Mouse (Mus musculus): ENCODE results near the gene Gng5. TPM values are rescaled to one million over a fixed set of nuclear protein-coding genes. Genes with fewer than 3 reads are reported as not detected.

Gng5 gene
- total RNA-seq (2021), result 261 and 291 TPM in 2 replicates
- long read RNA-seq, transcript Gng5-201 (3 exons, 593 nt), result major isoform, 165 of 172 reads
- long read RNA-seq, partial matches to known transcripts, result 0 of 172 reads
- long read RNA-seq, other reads (novel, unspliced or antisense), result 3 of 172 reads

- peak; percentile 91 for DNase-seq
Observed at GRCm38 (mm10) chr3:146499431-146500002, at the start of gene Gng5, which contains the start of gene Spata1. TSS of gene Gng5 (plus strand) at chr3:146499807. TSS of gene Spata1 (minus strand) at chr3:146499753.

GRCm38 (mm10) chr3:146450371-146450841, 49.2 kb upstream of the Gng5 start:
- peak; percentile 93 for DNase-seq

- DNase-seq, result no peak
Observed at GRCm38 (mm10) chr3:146451375-146451774, 48.2 kb upstream of the Gng5 start.

GRCm38 (mm10) chr3:146462939-146463338, 36.7 kb upstream of the Gng5 start:
- no peak for DNase-seq

GRCm38 (mm10) chr3:146469226-146469625, 30.4 kb upstream of the Gng5 start:
- no peak for DNase-seq

- DNase-seq, result no peak
Observed at GRCm38 (mm10) chr3:146472657-146473056, 26.9 kb upstream of the Gng5 start.

GRCm38 (mm10) chr3:146473741-146474140, 25.9 kb upstream of the Gng5 start:
- DNase-seq, result no peak

- no peak for DNase-seq
Observed at GRCm38 (mm10) chr3:146474428-146474827, 25.2 kb upstream of the Gng5 start.

- DNase-seq, result no peak
Observed at GRCm38 (mm10) chr3:146482044-146482443, 17.6 kb upstream of the Gng5 start.

- no peak for DNase-seq
Observed at GRCm38 (mm10) chr3:146486464-146486863, 13.1 kb upstream of the Gng5 start.

- DNase-seq, result no peak
Observed at GRCm38 (mm10) chr3:146494941-146495340, 4.7 kb upstream of the Gng5 start.

GRCm38 (mm10) chr3:146498989-146499388, 618 bp upstream of the Gng5 start:
- DNase-seq, result no peak

- DNase-seq, result peak; percentile 42
Observed at GRCm38 (mm10) chr3:146500003-146500809, 599 bp downstream of the Gng5 start.

- DNase-seq, result no peak
Observed at GRCm38 (mm10) chr3:146500810-146501201, 1.2 kb downstream of the Gng5 start.

GRCm38 (mm10) chr3:146501601-146502123, 2.1 kb downstream of the Gng5 start:
- no peak for DNase-seq

- DNase-seq, result no peak
Observed at GRCm38 (mm10) chr3:146506711-146507110, 7.1 kb downstream of the Gng5 start.

- DNase-seq, result no peak
Observed at GRCm38 (mm10) chr3:146520226-146520797, 20.7 kb downstream of the Gng5 start.

- DNase-seq, result peak; percentile 87
Observed at GRCm38 (mm10) chr3:146520798-146521651, 21.4 kb downstream of the Gng5 start, which contains the start of gene Rpf1. TSS of gene Rpf1 (minus strand) at chr3:146521429.

- no peak for DNase-seq
Observed at GRCm38 (mm10) chr3:146521652-146522020, 22.0 kb downstream of the Gng5 start.

- DNase-seq, result no peak
Observed at GRCm38 (mm10) chr3:146528335-146528734, 28.7 kb downstream of the Gng5 start.

GRCm38 (mm10) chr3:146534986-146535385, 35.4 kb downstream of the Gng5 start:
- DNase-seq, result no peak
